Mouse (Mus musculus): Measurements from ENCODE around the gene Lingo4. TPM values are rescaled to one million over a fixed set of nuclear protein-coding genes. Genes with fewer than 3 reads are reported as not detected.

The Lingo4 gene
- 0.20 and 0.51 TPM in 2 replicates for polyA plus RNA-seq (2014; fragmentation: Nextera tagmentation; extraction: Ambion mirVana)

DNA sequence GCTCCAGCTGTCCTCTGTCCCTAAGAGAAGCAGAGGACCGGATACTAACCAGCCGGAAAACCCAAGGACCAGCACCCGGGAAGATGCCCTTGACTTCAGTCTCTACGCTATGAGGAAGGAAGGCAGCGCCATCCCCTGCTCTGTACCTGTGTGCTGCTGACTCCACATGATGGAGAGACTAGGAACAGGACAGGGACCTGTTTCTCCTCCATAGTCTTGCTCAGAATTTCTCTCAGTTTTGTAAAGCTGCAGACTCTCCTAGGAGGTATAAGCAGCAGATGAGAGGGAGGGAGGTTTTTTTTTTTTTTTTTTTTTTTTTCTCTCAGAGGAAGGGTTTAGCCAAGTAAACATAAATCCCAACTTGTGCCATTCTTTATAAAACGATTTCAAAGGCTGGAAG is at the start of gene Lingo4:
Lingo4 (plus strand) TSS at position 301 of the 400 bp plus-strand sequence.
- Histone ChIP-seq H3K36me3 (ENCODE audit: control insufficient read depth, insufficient read depth, low read length) (no peaks in the 10 kb centered on the region), H3K27me3 (ENCODE audit: control insufficient read depth, insufficient read depth, low read length) (no peaks in the 10 kb centered on the region), H3K9ac (replicated peaks; ENCODE audit: low read depth, low read length) (peak within 1 kb of the TSS; percentile 18; the same call in 1 of the 2 replicates), H3K4me2 (replicated peaks; ENCODE audit: low read depth, low read length) (peak within 1 kb of the TSS; percentile 54), H3K9me3 (ENCODE audit: control insufficient read depth, low read depth, low read length) (no peaks in the 10 kb centered on the region), H3K4me1 (ENCODE audit: control insufficient read depth, insufficient read depth, low read length) (0 out of 2 replicates have a peak, but pooled peaks cover 2% of the 10 kb centered on the region), H3K4me3 (ENCODE audit: low read depth, low read length) (peak within 1 kb of the TSS; percentile 20), H3K27ac (ENCODE audit: low read length) (no peak within 1 kb of the TSS)
- 65% methylated on average over 6 of the region's 6 CpGs for WGBS
- no peak for ATAC-seq (ENCODE audit: insufficient number of reproducible peaks, insufficient read depth, low FRiP score, low read depth)

DNA sequence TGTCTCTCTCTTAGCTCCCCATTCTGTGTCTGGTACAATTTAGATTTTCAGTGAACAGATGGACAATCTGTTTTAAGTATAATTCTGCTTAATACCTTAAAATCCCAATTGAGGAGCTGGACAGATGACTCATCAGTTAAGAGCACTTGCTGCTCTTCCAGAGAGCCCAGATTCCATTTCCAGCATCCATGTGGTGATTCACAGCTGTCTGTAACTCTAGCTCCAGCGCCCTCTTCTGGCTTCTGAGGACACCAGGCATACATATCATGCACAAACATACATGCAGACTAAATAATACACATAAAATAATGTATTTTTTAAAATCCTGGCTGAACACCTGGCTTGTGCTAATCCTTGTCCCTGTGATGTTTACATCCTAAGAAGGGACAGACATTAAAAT is 37.5 kb upstream of the Lingo4 start:
- H3K36me3 ChIP-seq (ENCODE audit: control insufficient read depth, insufficient read depth, low read length) = no peaks in the 10 kb centered on the region
- H3K9me3 ChIP-seq (ENCODE audit: control insufficient read depth, low read depth, low read length) = no peaks in the 10 kb centered on the region; the same call in 1 of the 2 replicates
- 10% methylated on average over 1 of the region's 1 CpGs for WGBS
- no peak for ATAC-seq (ENCODE audit: insufficient number of reproducible peaks, insufficient read depth, low FRiP score, low read depth)
- H3K4me3 ChIP-seq (ENCODE audit: low read depth, low read length) = no peak overlapping the region
- H3K4me1 ChIP-seq (ENCODE audit: control insufficient read depth, insufficient read depth, low read length) = no peaks in the 10 kb centered on the region
- H3K27ac ChIP-seq (ENCODE audit: low read length) = no peak overlapping the region
- H3K9ac ChIP-seq (replicated peaks; ENCODE audit: low read depth, low read length) = no peak overlapping the region
- H3K27me3 ChIP-seq (ENCODE audit: control insufficient read depth, insufficient read depth, low read length) = no peaks in the 10 kb centered on the region
- H3K4me2 ChIP-seq (replicated peaks; ENCODE audit: low read depth, low read length) = no peak overlapping the region

DNA sequence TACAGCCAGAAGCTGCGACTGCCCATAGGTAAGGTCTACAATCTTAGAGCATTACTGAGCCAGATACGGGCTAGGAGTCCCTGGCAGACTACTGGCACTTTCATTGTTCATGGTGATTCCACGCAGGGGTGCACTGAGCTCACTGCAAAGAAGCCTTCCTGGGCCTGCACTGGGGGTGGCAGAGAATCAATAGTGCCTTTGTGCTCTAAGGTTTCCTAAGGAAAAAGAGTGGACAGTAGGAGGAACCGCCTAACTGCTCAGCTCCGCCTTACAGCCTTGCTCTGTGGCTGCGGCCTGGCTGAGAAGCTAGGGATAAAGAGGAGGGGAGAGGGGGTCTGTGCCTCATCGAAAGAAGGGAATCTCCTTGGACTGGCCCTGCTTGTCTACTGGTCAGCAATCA is 36.2 kb upstream of the Lingo4 start, which contains the start of gene C2cd4d:
C2cd4d (plus strand) TSS at position 301 of the 400 bp plus-strand sequence.
- Histone ChIP-seq H3K36me3 (ENCODE audit: control insufficient read depth, insufficient read depth, low read length) (no peaks in the 10 kb centered on the region), H3K27me3 (ENCODE audit: control insufficient read depth, insufficient read depth, low read length) (no peaks in the 10 kb centered on the region), H3K4me1 (ENCODE audit: control insufficient read depth, insufficient read depth, low read length) (no peaks in the 10 kb centered on the region), H3K9ac (replicated peaks; ENCODE audit: low read depth, low read length) (peak within 1 kb of the TSS; percentile 68), H3K4me3 (ENCODE audit: low read depth, low read length) (peak within 1 kb of the TSS; percentile 48), H3K27ac (ENCODE audit: low read length) (no peak within 1 kb of the TSS), H3K9me3 (ENCODE audit: control insufficient read depth, low read depth, low read length) (no peaks in the 10 kb centered on the region), H3K4me2 (replicated peaks; ENCODE audit: low read depth, low read length) (peak within 1 kb of the TSS; percentile 92)
- 59% methylated on average over 7 of the region's 7 CpGs for WGBS
- 0 out of 2 replicates have a peak, but pooled peaks have one; percentile 20 for ATAC-seq (ENCODE audit: insufficient number of reproducible peaks, insufficient read depth, low FRiP score, low read depth)

DNA sequence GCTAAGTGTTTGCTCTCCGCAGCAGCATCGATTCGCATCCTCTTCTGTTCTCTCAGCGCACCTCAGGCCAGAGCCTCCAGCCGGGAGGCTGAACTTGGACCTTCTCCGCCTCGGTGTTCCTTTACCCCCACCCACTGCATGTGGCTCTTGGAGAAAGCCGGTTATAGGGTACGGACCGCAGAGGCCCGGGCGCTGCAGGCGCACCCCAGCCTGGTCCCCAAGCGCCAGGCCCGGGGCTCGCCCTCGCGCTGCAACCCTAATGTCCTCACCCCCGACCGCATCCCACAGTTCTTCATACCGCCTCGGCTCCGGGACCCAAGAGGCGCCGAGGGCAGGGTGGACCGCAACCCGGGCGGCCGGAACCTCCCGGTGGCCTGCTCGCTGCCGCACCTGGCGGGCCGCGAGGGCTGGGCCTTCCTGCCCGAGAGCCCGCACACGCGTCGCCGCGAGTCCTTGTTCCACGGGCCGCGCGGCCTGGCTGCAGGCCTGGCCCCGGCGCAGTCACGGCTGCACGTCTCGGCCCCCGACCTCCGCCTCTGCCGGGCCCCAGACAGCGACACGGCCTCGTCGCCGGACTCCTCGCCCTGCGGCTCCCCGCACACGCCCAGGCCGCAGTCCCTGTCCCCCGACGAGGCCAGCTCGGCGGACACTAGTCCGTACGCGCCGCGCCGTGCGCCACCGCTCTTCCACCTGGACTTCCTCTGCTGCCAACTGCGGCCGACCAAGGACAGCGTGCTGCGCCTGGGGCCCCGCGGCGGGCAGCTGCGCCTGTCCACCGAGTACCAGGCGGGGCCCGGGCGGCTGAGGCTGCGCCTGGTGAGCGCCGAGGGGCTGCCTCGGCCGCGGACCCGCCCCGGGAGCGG is 34.8 kb upstream of the Lingo4 start:
- peak overlapping the region; percentile 68 for H3K9ac ChIP-seq (replicated peaks; ENCODE audit: low read depth, low read length)
- H3K27ac ChIP-seq (ENCODE audit: low read length) = 0 out of 2 replicates have a peak overlapping the region, but pooled peaks have one; percentile 6
- peak overlapping the region; percentile 92 for H3K4me2 ChIP-seq (replicated peaks; ENCODE audit: low read depth, low read length)
- no peaks in the 10 kb centered on the region for H3K4me1 ChIP-seq (ENCODE audit: control insufficient read depth, insufficient read depth, low read length)
- no peaks in the 10 kb centered on the region for H3K36me3 ChIP-seq (ENCODE audit: control insufficient read depth, insufficient read depth, low read length)
- WGBS = 5% methylated on average over 84 of the region's 97 CpGs
- H3K27me3 ChIP-seq (ENCODE audit: control insufficient read depth, insufficient read depth, low read length) = no peaks in the 10 kb centered on the region
- ATAC-seq (ENCODE audit: insufficient number of reproducible peaks, insufficient read depth, low FRiP score, low read depth) = peak; percentile 50
- peak overlapping the region; percentile 48 for H3K4me3 ChIP-seq (ENCODE audit: low read depth, low read length)
- no peaks in the 10 kb centered on the region for H3K9me3 ChIP-seq (ENCODE audit: control insufficient read depth, low read depth, low read length)

DNA sequence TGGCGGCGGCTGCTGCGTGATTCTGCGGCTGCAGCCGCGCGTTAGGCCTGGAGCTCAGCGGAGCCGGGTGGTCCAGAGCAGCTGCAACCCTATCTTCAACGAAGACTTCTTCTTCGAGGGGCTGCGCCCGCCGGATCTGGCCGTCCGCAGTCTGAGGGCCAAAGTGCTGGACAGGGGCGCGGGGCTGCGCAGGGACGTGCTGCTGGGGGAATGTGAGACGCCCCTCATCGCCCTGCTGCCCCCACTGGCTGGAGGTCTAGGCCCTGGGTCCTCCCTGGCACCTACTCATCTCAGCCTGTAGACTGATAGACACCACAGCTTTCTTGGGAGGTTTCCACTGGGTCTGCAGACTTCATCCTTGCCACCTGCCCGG is 34.2 kb upstream of the Lingo4 start:
- Histone ChIP-seq H3K9ac (replicated peaks; ENCODE audit: low read depth, low read length) (peak overlapping the region; percentile 68), H3K4me3 (ENCODE audit: low read depth, low read length) (peak overlapping the region; percentile 48), H3K27ac (ENCODE audit: low read length) (no peak overlapping the region), H3K4me1 (ENCODE audit: control insufficient read depth, insufficient read depth, low read length) (no peaks in the 10 kb centered on the region), H3K27me3 (ENCODE audit: control insufficient read depth, insufficient read depth, low read length) (no peaks in the 10 kb centered on the region), H3K9me3 (ENCODE audit: control insufficient read depth, low read depth, low read length) (no peaks in the 10 kb centered on the region), H3K36me3 (ENCODE audit: control insufficient read depth, insufficient read depth, low read length) (no peaks in the 10 kb centered on the region), H3K4me2 (replicated peaks; ENCODE audit: low read depth, low read length) (peak overlapping the region; percentile 92)
- WGBS = 5% methylated on average over 23 of the region's 23 CpGs
- ATAC-seq (ENCODE audit: insufficient number of reproducible peaks, insufficient read depth, low FRiP score, low read depth) = peak; percentile 44; the same call in 1 of the 2 replicates

DNA sequence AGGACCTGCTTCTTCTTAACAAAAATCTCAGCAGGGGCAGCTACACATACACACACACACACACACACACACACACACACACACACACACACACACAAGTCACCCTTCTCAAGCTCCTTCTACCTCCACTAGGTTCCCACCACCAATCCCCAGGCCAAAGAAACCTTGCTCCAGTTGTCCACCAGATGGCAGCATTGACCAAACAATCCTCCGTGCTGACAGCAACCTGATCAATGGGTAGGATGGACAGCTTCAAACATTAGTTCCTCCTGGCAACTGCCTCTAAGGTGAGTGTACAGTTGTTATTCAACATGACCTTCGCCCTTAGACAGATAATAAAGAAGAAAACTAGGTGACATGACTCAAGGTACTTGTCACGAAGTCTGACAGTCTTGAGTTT is 31.6 kb upstream of the Lingo4 start:
- Histone ChIP-seq H3K9me3 (ENCODE audit: control insufficient read depth, low read depth, low read length) (no peaks in the 10 kb centered on the region), H3K9ac (replicated peaks; ENCODE audit: low read depth, low read length) (no peak overlapping the region), H3K36me3 (ENCODE audit: control insufficient read depth, insufficient read depth, low read length) (no peaks in the 10 kb centered on the region), H3K4me1 (ENCODE audit: control insufficient read depth, insufficient read depth, low read length) (no peaks in the 10 kb centered on the region), H3K27me3 (ENCODE audit: control insufficient read depth, insufficient read depth, low read length) (no peaks in the 10 kb centered on the region), H3K27ac (ENCODE audit: low read length) (no peak overlapping the region), H3K4me2 (replicated peaks; ENCODE audit: low read depth, low read length) (no peak overlapping the region), H3K4me3 (ENCODE audit: low read depth, low read length) (no peak overlapping the region)
- 19% methylated on average over 3 of the region's 3 CpGs for WGBS
- no peak for ATAC-seq (ENCODE audit: insufficient number of reproducible peaks, insufficient read depth, low FRiP score, low read depth)

DNA sequence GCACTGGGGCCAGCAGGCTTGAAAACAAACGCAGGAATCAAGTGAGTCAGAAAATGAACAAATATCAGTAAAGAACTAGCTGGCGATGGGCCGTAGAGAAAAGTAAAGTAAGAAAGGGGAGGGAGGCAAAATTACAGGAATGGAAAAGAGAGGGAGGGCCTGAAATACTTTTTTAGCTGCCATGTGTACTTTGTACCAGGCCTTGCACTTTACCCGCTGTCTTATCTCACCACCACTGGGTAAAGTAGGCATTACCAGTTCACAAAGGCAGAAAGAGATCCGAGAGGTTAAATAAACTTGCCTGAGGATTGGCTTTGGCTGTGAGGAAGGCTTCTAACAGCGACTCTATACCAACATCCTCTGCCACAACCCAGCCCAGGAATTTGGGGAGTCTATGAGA is 30.8 kb upstream of the Lingo4 start:
- ATAC-seq (ENCODE audit: insufficient number of reproducible peaks, insufficient read depth, low FRiP score, low read depth) = no peak
- Histone ChIP-seq H3K4me2 (replicated peaks; ENCODE audit: low read depth, low read length) (no peak overlapping the region), H3K27ac (ENCODE audit: low read length) (no peak overlapping the region), H3K9ac (replicated peaks; ENCODE audit: low read depth, low read length) (no peak overlapping the region), H3K4me3 (ENCODE audit: low read depth, low read length) (no peak overlapping the region), H3K9me3 (ENCODE audit: control insufficient read depth, low read depth, low read length) (no peaks in the 10 kb centered on the region), H3K27me3 (ENCODE audit: control insufficient read depth, insufficient read depth, low read length) (no peaks in the 10 kb centered on the region), H3K4me1 (ENCODE audit: control insufficient read depth, insufficient read depth, low read length) (0 out of 2 replicates have a peak, but pooled peaks cover 3% of the 10 kb centered on the region), H3K36me3 (ENCODE audit: control insufficient read depth, insufficient read depth, low read length) (no peaks in the 10 kb centered on the region)
- WGBS = 65% methylated on average over 6 of the region's 6 CpGs

DNA sequence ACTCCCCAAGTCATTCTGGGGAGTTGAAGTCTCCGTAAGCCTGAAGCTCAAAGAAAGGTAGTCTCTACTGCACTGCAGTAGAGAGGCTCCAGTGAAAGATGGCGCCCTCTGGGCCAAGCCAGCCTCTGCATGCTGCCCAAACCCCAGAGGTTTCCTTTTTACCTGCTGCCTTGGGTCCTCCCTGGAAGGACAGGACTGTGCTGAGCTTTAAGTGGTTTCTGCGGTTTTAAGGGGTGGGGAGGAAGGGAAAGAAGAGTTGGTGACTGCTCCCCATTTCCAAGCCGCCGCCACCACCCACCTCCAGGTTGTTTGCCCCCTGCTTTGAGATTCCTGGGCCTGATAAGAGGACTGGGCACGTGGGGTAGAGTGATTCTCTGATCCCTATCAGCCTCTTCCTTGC is 29.7 kb upstream of the Lingo4 start:
- Histone ChIP-seq H3K36me3 (ENCODE audit: control insufficient read depth, insufficient read depth, low read length) (no peaks in the 10 kb centered on the region), H3K9ac (replicated peaks; ENCODE audit: low read depth, low read length) (no peak overlapping the region), H3K4me1 (ENCODE audit: control insufficient read depth, insufficient read depth, low read length) (peaks cover 5% of the 10 kb centered on the region; the same call in 1 of the 2 replicates), H3K27me3 (ENCODE audit: control insufficient read depth, insufficient read depth, low read length) (no peaks in the 10 kb centered on the region), H3K9me3 (ENCODE audit: control insufficient read depth, low read depth, low read length) (no peaks in the 10 kb centered on the region), H3K4me2 (replicated peaks; ENCODE audit: low read depth, low read length) (no peak overlapping the region), H3K4me3 (ENCODE audit: low read depth, low read length) (no peak overlapping the region), H3K27ac (ENCODE audit: low read length) (no peak overlapping the region)
- WGBS = 61% methylated on average over 6 of the region's 6 CpGs
- no peak for ATAC-seq (ENCODE audit: insufficient number of reproducible peaks, insufficient read depth, low FRiP score, low read depth)

Data from stomach, embryonic 14.5 days (tissue).